Mouse (Mus musculus) heart, embryonic 16.5 days (tissue): ENCODE results near the gene Mdc1. TPM values are rescaled to one million over a fixed set of nuclear protein-coding genes. Genes with fewer than 3 reads are reported as not detected.
A peak's percentile ranks its signal among the peaks of the same experiment; 100 is the strongest.

ENCODE experiments used
- ATAC-seq: fragments of 200-750 bp; cut with Nextera tagmentation; replicated peaks from 2 replicates; pipeline ENCODE4 v1.8.0; 2017; ENCODE audit warnings: moderate number of reproducible peaks; ENCODE audit not compliant: insufficient read depth, low FRiP score; ENCODE audit errors: extremely low read depth
- H3K27ac ChIP-seq: fragments of 300-500 bp; sonication (generic); 2 replicates; pipeline ENCODE4 v1.5.1; 2014; ENCODE audit warnings: mild to moderate bottlenecking, low read length, control low read depth, moderate library complexity
- H3K27me3 ChIP-seq: fragments of 300-500 bp; sonication (generic); 2 replicates; pipeline ENCODE4 v1.6.1; 2014; ENCODE audit warnings: low read length, mixed read lengths; ENCODE audit not compliant: control insufficient read depth, insufficient read depth
- H3K36me3 ChIP-seq: fragments of 300-500 bp; sonication (generic); 2 replicates; pipeline ENCODE4 v1.6.1; 2014; ENCODE audit not compliant: control insufficient read depth, insufficient read depth
- H3K4me1 ChIP-seq: fragments of 300-500 bp; sonication (generic); 2 replicates; pipeline ENCODE4 v1.6.1; 2014; ENCODE audit warnings: low read length, mixed read lengths; ENCODE audit not compliant: control insufficient read depth, insufficient read depth
- H3K4me2 ChIP-seq: fragments of 300-500 bp; sonication (generic); 2 replicates; pipeline ENCODE4 v1.6.1; 2014; ENCODE audit warnings: low read depth, mild to moderate bottlenecking, control low read depth, low read length
- H3K4me3 ChIP-seq: fragments of 300-500 bp; sonication (generic); 2 replicates; pipeline ENCODE4 v1.5.1; 2014; ENCODE audit warnings: mild to moderate bottlenecking, control low read depth, low read length
- H3K9ac ChIP-seq: fragments of 300-500 bp; sonication (generic); 2 replicates; pipeline ENCODE4 v1.6.1; 2014; ENCODE audit warnings: low read length, control low read depth
- H3K9me3 ChIP-seq: fragments of 300-500 bp; sonication (generic); replicated peaks from 2 replicates; pipeline ENCODE4 v1.6.1; 2016; ENCODE audit warnings: low read length; ENCODE audit not compliant: control insufficient read depth
- WGBS: fragments of 180-500 bp; shearing (Covaris S2); extraction: QIAGEN DNeasy Blood & Tissue Kit; methylation state at CpG from one replicate; pipeline ENCODE4 v1.1.7; 2014; 5-methylcytosine and 5-hydroxymethylcytosine counted together
- polyA plus RNA-seq: library from polyadenylated mRNA; unstranded; fragments of >200 nt; fragmentation: Nextera tagmentation; extraction: Ambion mirVana; gene quantifications from 2 replicates; pipeline ENCODE4 v1.2.1, GENCODE M21; 2015

Mdc1 gene
- polyA plus RNA-seq, 1 experiment from 2014 or later, result 14.7 TPM

DNA sequence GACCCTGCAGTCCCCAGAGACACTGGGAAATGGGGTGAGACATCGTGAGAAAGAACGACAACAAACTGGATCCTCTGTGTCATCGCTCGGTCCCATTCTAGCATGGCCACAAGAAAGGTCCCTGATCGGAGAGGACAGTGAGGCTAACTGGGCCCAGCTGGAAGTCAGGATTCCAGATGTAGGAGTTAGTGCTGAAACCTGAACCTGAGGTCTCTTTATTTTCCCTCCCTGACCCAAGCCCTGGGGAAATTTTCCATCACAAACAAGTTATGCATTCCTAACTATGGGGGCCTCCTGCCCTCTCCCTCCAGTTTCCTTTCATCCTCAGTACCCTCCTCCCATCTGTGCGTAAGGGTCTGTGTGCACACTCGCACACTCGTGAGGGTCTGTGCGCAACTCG is 24.1 kb upstream of the Mdc1 start:
- Histone ChIP-seq H3K36me3 (no peaks in the 10 kb centered on the region), H3K27me3 (no peaks in the 10 kb centered on the region), H3K4me2 (no peak overlapping the region), H3K4me3 (no peak overlapping the region), H3K9ac (no peak overlapping the region), H3K27ac (no peak overlapping the region), H3K4me1 (peaks cover 46% of the 10 kb centered on the region), H3K9me3 (no peaks in the 10 kb centered on the region)
- ATAC-seq, result no peak
- WGBS, result 68% methylated on average over 10 of the region's 10 CpGs

DNA sequence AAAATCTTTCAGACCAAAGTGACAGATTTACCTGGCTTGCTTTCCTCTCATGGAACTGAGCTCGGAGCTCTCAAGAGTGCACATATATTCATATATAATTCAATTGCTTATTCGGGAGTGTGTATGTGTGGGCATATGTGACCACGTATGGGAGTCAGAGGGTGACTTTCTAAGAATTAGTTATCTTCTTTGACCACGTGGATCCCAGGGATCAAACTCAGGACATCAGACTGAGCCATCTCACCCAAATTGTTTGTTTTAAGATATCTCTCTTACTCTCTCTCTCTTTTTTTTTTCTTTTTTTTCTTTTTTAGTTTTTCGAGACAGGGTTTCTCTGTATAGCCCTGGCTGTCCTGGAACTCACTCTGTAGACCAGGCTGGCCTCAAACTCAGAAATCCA is 21.2 kb upstream of the Mdc1 start:
- Histone ChIP-seq H3K4me2 (no peak overlapping the region), H3K9me3 (no peaks in the 10 kb centered on the region), H3K4me3 (no peak overlapping the region), H3K4me1 (peaks cover 29% of the 10 kb centered on the region), H3K27me3 (no peaks in the 10 kb centered on the region), H3K36me3 (no peaks in the 10 kb centered on the region), H3K27ac (no peak overlapping the region), H3K9ac (no peak overlapping the region)
- WGBS, result 74% methylated on average over 5 of the region's 5 CpGs
- no peak for ATAC-seq

DNA sequence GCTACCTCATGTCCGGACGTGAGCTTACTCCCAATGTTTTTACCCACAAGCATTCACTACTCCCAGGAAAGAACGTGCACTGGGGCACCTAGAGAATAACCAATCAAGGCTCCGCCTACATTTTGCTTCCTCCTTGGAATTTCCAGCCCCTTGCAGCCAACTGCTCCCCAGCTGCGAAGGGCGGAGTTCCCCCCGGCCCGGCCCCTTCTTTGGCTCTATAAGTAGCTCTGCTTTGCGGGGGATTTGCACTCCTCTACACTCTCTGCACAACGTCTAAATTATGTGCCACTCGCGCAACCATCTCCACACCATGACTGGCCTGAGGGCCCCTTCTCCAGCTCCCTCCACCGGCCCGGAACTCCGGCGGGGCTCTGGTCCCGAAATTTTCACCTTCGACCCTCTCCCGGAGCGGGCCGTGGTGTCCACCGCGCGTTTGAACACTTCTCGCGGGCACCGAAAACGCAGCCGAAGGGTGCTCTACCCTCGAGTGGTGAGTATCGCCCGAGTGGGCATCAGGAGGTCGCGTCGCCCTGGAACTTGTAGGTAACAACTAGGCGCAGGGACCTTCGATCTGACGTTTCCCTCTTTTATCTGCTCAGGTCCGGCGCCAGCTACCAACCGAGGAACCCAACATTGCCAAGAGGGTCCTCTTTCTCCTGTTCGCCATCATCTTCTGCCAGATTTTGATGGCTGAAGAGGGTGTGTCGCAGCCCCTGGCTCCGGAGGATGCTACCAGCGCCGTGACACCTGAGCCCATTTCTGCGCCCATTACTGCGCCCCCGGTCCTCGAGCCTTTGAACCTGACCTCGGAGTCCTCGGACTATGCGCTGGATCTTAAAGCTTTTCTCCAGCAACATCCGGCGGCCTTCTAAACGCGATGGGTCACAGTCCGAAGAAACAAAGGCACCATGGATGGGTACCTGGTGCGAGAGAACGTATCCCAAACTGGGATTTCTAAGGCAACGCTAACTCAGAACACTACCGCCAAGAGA is 19.6 kb upstream of the Mdc1 start, which contains the start of gene Ier3:
Ier3 (plus strand) TSS at position 246 of the 992 bp plus-strand sequence.
- H3K9ac ChIP-seq, result peak within 1 kb of the TSS; percentile 86
- peak within 1 kb of the TSS; percentile 95 for H3K27ac ChIP-seq
- under 1% methylated on average over 62 of the region's 62 CpGs for WGBS
- H3K27me3 ChIP-seq, result no peaks in the 10 kb centered on the region
- H3K4me1 ChIP-seq, result peaks cover 17% of the 10 kb centered on the region
- H3K4me2 ChIP-seq, result peak within 1 kb of the TSS; percentile 93
- peak within 1 kb of the TSS; percentile 68 for H3K4me3 ChIP-seq
- peaks cover 10% of the 10 kb centered on the region for H3K36me3 ChIP-seq
- ATAC-seq, result peak; percentile 67
- H3K9me3 ChIP-seq, result no peaks in the 10 kb centered on the region

DNA sequence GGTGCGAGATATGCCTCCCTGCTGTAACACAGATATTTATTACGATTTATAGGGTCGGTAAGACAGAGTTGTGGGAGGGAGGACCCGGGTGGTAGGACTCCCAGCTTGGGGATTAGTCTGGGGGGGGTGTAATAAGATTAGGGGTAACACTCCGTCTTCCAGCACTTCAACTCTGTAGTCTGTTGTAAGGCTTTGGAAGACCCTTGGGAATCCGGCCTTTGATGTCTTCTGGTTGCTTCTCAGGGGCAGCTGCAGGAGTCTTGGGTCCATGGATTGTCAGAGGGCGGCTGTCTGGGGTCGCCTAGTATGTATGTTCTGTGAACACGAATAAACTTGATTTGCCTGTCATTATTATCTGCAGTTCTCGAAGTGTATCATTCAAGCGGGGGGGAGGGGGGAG is 18.8 kb upstream of the Mdc1 start:
- Histone ChIP-seq H3K27me3 (no peaks in the 10 kb centered on the region), H3K27ac (peak overlapping the region; percentile 95), H3K9ac (peak overlapping the region; percentile 86), H3K9me3 (peaks cover 1% of the 10 kb centered on the region; the same call in 1 of the 2 replicates), H3K4me1 (peaks cover 14% of the 10 kb centered on the region), H3K4me3 (peak overlapping the region; percentile 68), H3K4me2 (peak overlapping the region; percentile 93), H3K36me3 (peaks cover 18% of the 10 kb centered on the region)
- 2% methylated on average over 11 of the region's 11 CpGs for WGBS
- ATAC-seq, result no peak

DNA sequence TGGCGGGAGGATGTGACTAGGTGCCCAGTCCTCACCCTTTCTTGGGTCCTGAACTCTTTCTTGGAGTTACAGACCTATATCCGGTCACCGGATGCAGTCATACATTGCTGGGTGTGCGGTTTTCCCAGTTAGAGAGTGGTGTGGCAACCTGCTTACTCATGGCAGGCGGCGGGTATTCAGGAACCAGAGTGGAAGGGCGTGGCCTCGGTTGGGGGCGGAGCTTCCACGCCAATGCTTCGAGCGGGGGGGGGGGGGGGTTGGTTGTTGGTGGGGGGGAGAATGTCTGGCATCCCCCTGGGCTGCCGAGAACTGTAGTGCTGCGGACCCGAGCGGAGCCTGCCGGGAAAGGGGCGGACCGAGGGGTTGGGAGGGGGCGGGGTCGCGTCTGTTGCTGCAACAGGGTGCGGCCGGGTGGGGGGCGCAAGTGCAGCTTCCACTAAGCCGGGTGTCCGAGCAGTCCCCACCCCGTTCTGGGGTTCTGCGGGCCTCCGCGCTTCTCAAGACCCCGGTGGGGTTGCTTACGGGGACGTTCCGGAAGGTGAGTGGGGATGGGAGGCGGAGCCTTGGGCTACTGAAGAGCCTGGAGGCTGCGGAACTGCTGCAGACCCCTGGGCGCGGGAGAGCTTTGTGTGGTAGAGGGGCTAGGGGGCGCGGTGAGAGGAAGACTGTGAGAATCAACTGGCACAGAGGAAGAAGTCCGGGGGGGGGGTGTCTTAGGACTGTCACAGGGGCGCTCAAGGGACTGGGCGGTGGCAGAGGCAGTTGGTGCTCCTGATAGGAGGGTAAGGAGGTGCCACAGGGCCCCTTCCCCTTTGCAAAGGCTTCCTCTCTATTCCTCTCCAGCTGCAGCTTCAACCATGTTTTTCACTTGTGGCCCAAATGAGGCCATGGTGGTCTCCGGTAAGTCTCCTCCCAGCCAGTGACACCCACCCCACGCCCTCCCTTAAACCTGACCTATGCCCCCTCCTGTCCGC is 18.1 kb upstream of the Mdc1 start, which contains the start of gene Flot1:
Flot1 (plus strand) TSS at position 267 of the 974 bp plus-strand sequence.
- Histone ChIP-seq H3K9ac (peak within 1 kb of the TSS; percentile 86), H3K27ac (peak within 1 kb of the TSS; percentile 95), H3K4me2 (peak within 1 kb of the TSS; percentile 93), H3K9me3 (peaks cover 4% of the 10 kb centered on the region; the same call in 1 of the 2 replicates), H3K27me3 (no peaks in the 10 kb centered on the region), H3K36me3 (peaks cover 24% of the 10 kb centered on the region), H3K4me1 (peaks cover 14% of the 10 kb centered on the region), H3K4me3 (peak within 1 kb of the TSS; percentile 68)
- ATAC-seq, result peak; percentile 87
- WGBS, result under 1% methylated on average over 45 of the region's 47 CpGs

DNA sequence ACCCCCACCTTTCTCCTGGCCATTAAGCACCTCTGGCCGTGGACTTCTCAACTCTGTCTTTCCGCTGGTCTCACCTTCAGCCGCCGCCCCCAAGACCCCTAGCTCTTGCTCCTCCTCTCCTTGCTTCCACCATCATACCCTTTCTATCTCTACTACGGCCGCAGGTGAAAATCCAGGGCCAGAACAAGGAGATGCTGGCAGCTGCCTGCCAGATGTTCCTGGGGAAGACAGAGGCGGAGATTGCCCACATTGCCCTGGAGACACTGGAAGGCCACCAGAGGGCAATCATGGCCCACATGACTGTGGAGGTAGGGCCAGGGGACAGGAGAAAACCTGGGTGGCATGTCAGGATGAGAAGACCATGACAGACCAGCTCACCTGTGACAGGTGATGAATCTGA is 16.9 kb upstream of the Mdc1 start:
- Histone ChIP-seq H3K27ac (no peak overlapping the region), H3K4me1 (peaks cover 14% of the 10 kb centered on the region), H3K9ac (peak overlapping the region; percentile 11; the same call in 1 of the 2 replicates), H3K36me3 (peaks cover 25% of the 10 kb centered on the region), H3K4me3 (peak overlapping the region; percentile 68; the same call in 1 of the 2 replicates), H3K9me3 (peaks cover 4% of the 10 kb centered on the region; the same call in 1 of the 2 replicates), H3K4me2 (peak overlapping the region; percentile 93), H3K27me3 (no peaks in the 10 kb centered on the region)
- no peak for ATAC-seq
- WGBS, result 67% methylated on average over 7 of the region's 7 CpGs

DNA sequence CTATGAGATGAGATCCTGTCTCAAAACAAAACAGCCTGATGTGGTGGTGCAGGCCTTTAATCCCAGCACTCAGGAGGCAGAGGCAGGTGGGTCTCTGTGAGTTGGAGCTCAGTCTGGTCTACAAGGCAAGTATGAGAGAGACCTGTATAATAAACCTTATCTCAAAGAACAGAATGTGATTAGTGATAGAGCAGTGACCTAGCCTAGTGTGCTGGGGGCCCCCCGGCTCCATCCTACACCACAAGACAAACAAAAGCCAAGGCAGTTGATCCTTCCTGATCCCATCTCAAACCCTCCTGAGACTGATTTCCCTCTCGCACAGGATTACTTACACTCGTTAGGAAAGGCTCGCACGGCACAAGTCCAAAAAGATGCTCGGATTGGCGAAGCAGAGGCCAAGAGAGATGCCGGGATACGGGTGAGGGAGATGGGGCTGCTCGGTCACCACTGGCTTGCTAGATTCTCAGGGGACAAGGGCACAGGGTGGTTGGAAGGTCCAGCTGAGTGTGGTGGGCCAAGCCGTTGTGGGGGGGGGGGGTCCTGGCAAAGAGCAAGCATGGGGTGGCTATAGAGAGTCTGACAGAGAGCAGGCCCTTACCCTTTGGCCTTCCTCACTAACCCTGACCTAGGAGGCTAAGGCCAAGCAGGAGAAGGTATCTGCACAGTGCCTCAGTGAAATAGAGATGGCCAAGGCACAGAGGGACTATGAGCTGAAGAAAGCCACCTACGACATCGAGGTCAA is 16.0 kb upstream of the Mdc1 start:
- Histone ChIP-seq H3K4me1 (peaks cover 21% of the 10 kb centered on the region), H3K27me3 (no peaks in the 10 kb centered on the region), H3K27ac (no peak overlapping the region), H3K9me3 (peaks cover 4% of the 10 kb centered on the region; the same call in 1 of the 2 replicates), H3K9ac (no peak overlapping the region), H3K4me2 (no peak overlapping the region), H3K36me3 (peaks cover 25% of the 10 kb centered on the region), H3K4me3 (no peak overlapping the region)
- 93% methylated on average over 13 of the region's 13 CpGs for WGBS
- no peak for ATAC-seq

DNA sequence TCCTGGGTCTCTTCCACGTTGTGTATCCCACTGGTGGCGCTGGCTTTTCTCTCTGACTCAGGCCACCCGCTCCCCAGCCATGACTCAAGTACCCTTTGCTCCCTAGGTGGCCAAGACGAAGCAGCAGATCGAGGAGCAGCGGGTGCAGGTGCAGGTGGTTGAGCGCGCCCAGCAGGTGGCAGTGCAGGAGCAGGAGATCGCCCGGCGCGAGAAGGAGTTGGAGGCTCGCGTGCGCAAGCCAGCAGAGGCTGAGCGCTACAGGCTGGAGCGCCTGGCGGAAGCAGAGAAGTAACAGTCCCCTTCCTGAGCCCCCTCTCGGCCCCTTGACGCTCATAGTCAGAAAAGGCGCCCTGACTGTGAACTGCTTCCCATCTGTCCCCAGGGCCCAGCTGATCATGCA is 11.6 kb upstream of the Mdc1 start:
- peak overlapping the region; percentile 61; the same call in 1 of the 2 replicates for H3K9ac ChIP-seq

More for the DNA sequence above, 11.6 kb upstream of the Mdc1 start:
- WGBS, result 2% methylated on average over 21 of the region's 21 CpGs
- ATAC-seq, result peak; percentile 57
- peak overlapping the region; percentile 49 for H3K4me2 ChIP-seq
- H3K4me1 ChIP-seq, result peaks cover 22% of the 10 kb centered on the region
- peaks cover 4% of the 10 kb centered on the region; the same call in 1 of the 2 replicates for H3K9me3 ChIP-seq
- H3K36me3 ChIP-seq, result peaks cover 60% of the 10 kb centered on the region
- H3K4me3 ChIP-seq, result no peak overlapping the region
- no peaks in the 10 kb centered on the region for H3K27me3 ChIP-seq
- peak overlapping the region; percentile 26; the same call in 1 of the 2 replicates for H3K27ac ChIP-seq
